Mouse (Mus musculus) liver, postnatal 0 days (tissue): ENCODE results near the gene D430041D05Rik.
"Not testable (repeated sequence)": the region's sequence is repeated elsewhere in the genome, so short reads cannot be mapped to it uniquely, and the experiment has no call there.

Experiments used
- CTCF ChIP-seq: sonication (generic); IDR thresholded peaks from 2 replicates; pipeline ENCODE4 v1.5.1; 2016; ENCODE audit warnings: antibody characterized with exemption, low read depth
- EP300 ChIP-seq: IDR thresholded peaks from 2 replicates; pipeline ENCODE4 v1.6.1; 2016; ENCODE audit warnings: antibody characterized with exemption, low read depth, mild to moderate bottlenecking

GRCm38 (mm10) chr2:104109021-104109420 lies 301.8 kb downstream of the D430041D05Rik start:
- TF ChIP-seq CTCF, EP300: not testable (repeated sequence)
